Mouse (Mus musculus) MEL (cell line): Measurements from ENCODE around the gene Kap.
"Not testable (repeated sequence)": the region's sequence is repeated elsewhere in the genome, so short reads cannot be mapped to it uniquely, and the experiment has no call there.

Experiments
- BHLHE40 ChIP-seq: IDR thresholded peaks from 2 replicates; pipeline ENCODE4 v1.6.1; 2012; ENCODE audit warnings: low read depth, mild to moderate bottlenecking, inconsistent platforms, low read length, improper control_type of control experiment, borderline replicate concordance
- CHD2 ChIP-seq: IDR thresholded peaks from 2 replicates; pipeline ENCODE4 v1.6.1; 2011; ENCODE audit warnings: low read length, improper control_type of control experiment
- CTCF ChIP-seq, 3 experiments: IDR thresholded peaks in 2 of 3; conservative IDR thresholded peaks in 1 of 3; 2 replicates each; pipeline ENCODE4 v1.5.1; 2011 to 2012; ENCODE audit warnings: low read length in 3 of 3, low read depth in 2 of 3, mild to moderate bottlenecking in 2 of 3, improper control_type of control experiment in 1 of 3, inconsistent platforms in 1 of 3, mixed read lengths in 1 of 3, moderate library complexity in 1 of 3; ENCODE audit not compliant: control insufficient read depth in 1 of 3, insufficient read depth in 1 of 3, poor library complexity in 1 of 3, severe bottlenecking in 1 of 3
- EP300 ChIP-seq, 2 experiments: IDR thresholded peaks; 2 replicates each; pipeline ENCODE4 v1.6.1; 2011; ENCODE audit warnings: improper control_type of control experiment in 2 of 2, low read length in 2 of 2, low read depth in 1 of 2, mild to moderate bottlenecking in 1 of 2
- MAFK ChIP-seq: IDR thresholded peaks from 2 replicates; pipeline ENCODE4 v1.6.1; 2011; ENCODE audit warnings: low read depth, mild to moderate bottlenecking, low read length, improper control_type of control experiment, borderline replicate concordance
- NRF1 ChIP-seq: IDR thresholded peaks from 2 replicates; pipeline ENCODE4 v1.6.1; 2014; ENCODE audit warnings: low read depth, mild to moderate bottlenecking, inconsistent platforms, low read length, improper control_type of control experiment, moderate library complexity; ENCODE audit not compliant: poor library complexity, insufficient read depth, severe bottlenecking
- POLR2A ChIP-seq, 2 experiments: IDR thresholded peaks; 2 replicates each; pipeline ENCODE4 v1.6.1; 2011 to 2012; ENCODE audit warnings: low read length in 2 of 2, mild to moderate bottlenecking in 2 of 2, control low read depth in 1 of 2, improper control_type of control experiment in 1 of 2, low read depth in 1 of 2, moderate library complexity in 1 of 2; ENCODE audit not compliant: control insufficient read depth in 1 of 2, insufficient read depth in 1 of 2, poor library complexity in 1 of 2
- TBP ChIP-seq: IDR thresholded peaks from 2 replicates; pipeline ENCODE4 v1.8.0; 2011; ENCODE audit warnings: low read depth, low read length, improper control_type of control experiment

GRCm38 (mm10) chr6:133838296-133838995 is 15.1 kb downstream of the Kap start:
- not testable (repeated sequence) for TF ChIP-seq EP300 (IDR thresholded peaks at IDR 0.05; ENCODE audit: low read depth in 1 of 2, low read length in 2 of 2); MAFK; TBP; POLR2A (IDR thresholded peaks at IDR 0.05; ENCODE audit: control insufficient read depth in 1 of 2, insufficient read depth in 1 of 2, low read depth in 1 of 2, low read length in 2 of 2, poor library complexity in 1 of 2); CHD2; BHLHE40; CTCF (IDR thresholded peaks at IDR 0.05 in 2 of 3, conservative IDR thresholded peaks at IDR 0.05 in 1 of 3; ENCODE audit: control insufficient read depth in 1 of 3, insufficient read depth in 1 of 3, low read depth in 2 of 3, low read length in 3 of 3, poor library complexity in 1 of 3, severe bottlenecking in 1 of 3); NRF1
